Mouse (Mus musculus) lung, embryonic 14.5 days (tissue): ENCODE data around the gene Ern1. TPM values are rescaled to one million over a fixed set of nuclear protein-coding genes. Genes with fewer than 3 reads are reported as not detected.
"Not testable (repeated sequence)": the region's sequence is repeated elsewhere in the genome, so short reads cannot be mapped to it uniquely, and the experiment has no call there.

ENCODE experiments used
- ATAC-seq: fragments of 200-750 bp; cut with Nextera tagmentation; 2 replicates; pipeline ENCODE4 v1.8.0; 2017; ENCODE audit warnings: mild to moderate bottlenecking, moderate TSS enrichment, moderate library complexity; ENCODE audit not compliant: insufficient read depth
- DNase-seq: peaks from one replicate; pipeline ENCODE4 v3.0.0-alpha.2; 2015
- H3K27ac ChIP-seq: fragments of 300-500 bp; sonication (generic); 2 replicates; pipeline ENCODE4 v1.5.1; 2014; ENCODE audit warnings: low read depth, mild to moderate bottlenecking, moderate library complexity
- H3K27me3 ChIP-seq: fragments of 300-500 bp; sonication (generic); 2 replicates; pipeline ENCODE4 v1.6.1; 2014; ENCODE audit warnings: low read length, control low read depth; ENCODE audit not compliant: insufficient read depth
- H3K36me3 ChIP-seq: fragments of 300-500 bp; sonication (generic); 2 replicates; pipeline ENCODE4 v1.6.1; 2014; ENCODE audit warnings: control low read depth; ENCODE audit not compliant: insufficient read depth
- H3K4me1 ChIP-seq: fragments of 300-500 bp; sonication (generic); 2 replicates; pipeline ENCODE4 v1.6.1; 2014; ENCODE audit warnings: antibody characterized with exemption, control low read depth; ENCODE audit not compliant: insufficient read depth
- H3K4me2 ChIP-seq: fragments of 300-500 bp; sonication (generic); 2 replicates; pipeline ENCODE4 v1.6.1; 2014; ENCODE audit warnings: mild to moderate bottlenecking
- H3K4me3 ChIP-seq: fragments of 300-500 bp; sonication (generic); 2 replicates; pipeline ENCODE4 v1.5.1; 2014; ENCODE audit warnings: low read depth, low read length
- H3K9ac ChIP-seq: fragments of 300-500 bp; sonication (generic); 2 replicates; pipeline ENCODE4 v1.6.1; 2014
- H3K9me3 ChIP-seq: fragments of 300-500 bp; sonication (generic); 2 replicates; pipeline ENCODE4 v1.6.1; 2016; ENCODE audit warnings: low read depth, low read length, control low read depth
- CTCF ChIP-seq: IDR thresholded peaks from 2 replicates; pipeline ENCODE4 v1.5.1; 2016; ENCODE audit warnings: antibody characterized with exemption, low read depth
- WGBS: fragments of 180-500 bp; shearing (Covaris S2); extraction: QIAGEN DNeasy Blood & Tissue Kit; methylation state at CpG from one replicate; pipeline ENCODE4 v1.1.7; 2014; 5-methylcytosine and 5-hydroxymethylcytosine counted together
- polyA plus RNA-seq: library from polyadenylated mRNA; unstranded; fragments of >200 nt; fragmentation: Nextera tagmentation; extraction: Ambion mirVana; gene quantifications from 2 replicates; pipeline ENCODE4 v1.2.1, GENCODE M21; 2014

The Ern1 gene
- polyA plus RNA-seq, 1 experiment from 2014 or later: 8.6 TPM

DNA sequence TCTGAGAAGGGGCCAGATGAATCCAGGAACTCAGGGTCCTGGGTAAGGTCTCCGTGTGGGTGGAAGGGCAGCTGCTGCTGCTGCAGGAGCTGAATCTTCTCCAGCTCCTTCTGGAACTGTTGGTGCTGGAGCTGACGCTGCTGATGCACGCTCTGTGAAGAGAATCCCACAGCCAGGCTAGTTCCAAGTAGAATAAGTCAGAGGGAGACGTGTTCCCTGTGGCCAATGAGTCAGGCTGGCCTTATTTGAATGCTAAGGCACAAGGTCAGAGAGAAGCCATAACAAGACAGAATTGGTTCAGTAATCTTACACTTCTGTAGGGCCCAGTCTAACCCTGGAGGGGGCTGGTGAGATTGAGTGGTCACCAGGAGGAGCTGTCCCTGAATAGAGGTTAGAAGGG, 77.6 kb downstream of the Ern1 start:
- Histone ChIP-seq H3K4me1 (no peaks in the 10 kb centered on the region), H3K27ac (no peak overlapping the region), H3K9me3 (no peaks in the 10 kb centered on the region), H3K9ac (no peak overlapping the region), H3K4me3 (no peak overlapping the region), H3K4me2 (no peak overlapping the region), H3K36me3 (peaks cover 24% of the 10 kb centered on the region), H3K27me3 (no peaks in the 10 kb centered on the region)
- no peak for TF ChIP-seq CTCF
- ATAC-seq (no peak), DNase-seq (no peak)
- WGBS: 69% methylated on average over 4 of the region's 4 CpGs

- no peaks in the 10 kb centered on the region for H3K4me1 ChIP-seq
- H3K27ac ChIP-seq: no peak overlapping the region
- no peak for TF ChIP-seq CTCF
- ATAC-seq: no peak
- no peak overlapping the region for H3K4me2 ChIP-seq
- DNase-seq: no peak
- H3K9ac ChIP-seq: no peak overlapping the region
- no peaks in the 10 kb centered on the region for H3K27me3 ChIP-seq
- H3K9me3 ChIP-seq: no peaks in the 10 kb centered on the region
- peaks cover 25% of the 10 kb centered on the region for H3K36me3 ChIP-seq
- no peak overlapping the region for H3K4me3 ChIP-seq
- 92% methylated on average over 8 of the region's 8 CpGs for WGBS
Measured at GRCm38 (mm10) chr11:106398481-106398880, 89.2 kb downstream of the Ern1 start.

DNA sequence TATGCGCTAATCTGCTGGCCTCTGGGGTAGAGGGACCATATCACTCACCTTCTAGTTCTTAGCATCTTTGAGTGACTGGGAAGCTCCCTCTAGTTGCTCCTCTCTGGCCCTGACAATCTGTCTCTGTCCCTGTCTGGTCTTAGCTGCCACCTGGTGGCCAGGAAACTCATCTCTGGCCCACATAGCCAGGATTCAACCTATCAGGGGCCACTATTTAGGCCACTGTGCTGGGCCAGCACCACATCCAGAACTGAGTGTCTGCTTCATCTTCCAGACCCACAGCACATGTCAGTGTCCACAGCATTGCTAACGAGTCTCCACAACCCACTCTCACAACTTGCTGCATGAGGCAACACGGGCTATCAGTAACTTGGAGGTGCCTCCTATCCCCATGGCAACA, 90.0 kb downstream of the Ern1 start:
- no peak for ATAC-seq
- Histone ChIP-seq H3K9ac (no peak overlapping the region), H3K36me3 (peaks cover 17% of the 10 kb centered on the region), H3K4me1 (no peaks in the 10 kb centered on the region), H3K27me3 (no peaks in the 10 kb centered on the region), H3K27ac (no peak overlapping the region), H3K9me3 (no peaks in the 10 kb centered on the region), H3K4me3 (no peak overlapping the region), H3K4me2 (no peak overlapping the region)
- TF ChIP-seq CTCF: peak; percentile 38; the same call in 1 of the 2 replicates
- DNase-seq: peak; percentile 15
- 77% methylated on average over 3 of the region's 3 CpGs for WGBS

GRCm38 (mm10) chr11:106394055-106394454, 93.6 kb downstream of the Ern1 start:
- H3K27ac ChIP-seq, H3K4me3 ChIP-seq, H3K4me1 ChIP-seq, H3K4me2 ChIP-seq, ATAC-seq, H3K27me3 ChIP-seq, DNase-seq, H3K9me3 ChIP-seq, H3K9ac ChIP-seq: not testable (repeated sequence)
- 70% methylated on average over 2 of the region's 2 CpGs for WGBS
- peaks cover 12% of the 10 kb centered on the region for H3K36me3 ChIP-seq

DNA sequence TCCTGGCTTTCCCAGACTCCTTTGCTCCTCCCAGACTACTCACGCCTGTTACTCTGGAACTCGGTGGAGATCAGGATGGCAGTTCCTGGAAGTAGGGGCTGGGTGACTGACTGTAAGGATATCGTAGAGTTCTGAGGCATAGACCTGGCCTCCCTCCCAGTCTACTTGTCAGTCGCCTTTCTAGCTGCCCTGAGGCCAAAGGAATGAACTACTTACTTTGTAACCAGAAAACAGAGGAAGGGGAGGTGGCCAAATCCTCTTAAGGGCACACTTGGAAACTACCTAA, 94.4 kb downstream of the Ern1 start:
- no peak for TF ChIP-seq CTCF
- Histone ChIP-seq H3K27ac (no peak overlapping the region), H3K4me2 (no peak overlapping the region), H3K9me3 (no peaks in the 10 kb centered on the region), H3K36me3 (peaks cover 6% of the 10 kb centered on the region), H3K9ac (no peak overlapping the region), H3K4me1 (0 out of 2 replicates have a peak, but pooled peaks cover 3% of the 10 kb centered on the region), H3K27me3 (no peaks in the 10 kb centered on the region), H3K4me3 (no peak overlapping the region)
- no peak for DNase-seq
- ATAC-seq: no peak
- 59% methylated on average over 4 of the region's 4 CpGs for WGBS

DNA sequence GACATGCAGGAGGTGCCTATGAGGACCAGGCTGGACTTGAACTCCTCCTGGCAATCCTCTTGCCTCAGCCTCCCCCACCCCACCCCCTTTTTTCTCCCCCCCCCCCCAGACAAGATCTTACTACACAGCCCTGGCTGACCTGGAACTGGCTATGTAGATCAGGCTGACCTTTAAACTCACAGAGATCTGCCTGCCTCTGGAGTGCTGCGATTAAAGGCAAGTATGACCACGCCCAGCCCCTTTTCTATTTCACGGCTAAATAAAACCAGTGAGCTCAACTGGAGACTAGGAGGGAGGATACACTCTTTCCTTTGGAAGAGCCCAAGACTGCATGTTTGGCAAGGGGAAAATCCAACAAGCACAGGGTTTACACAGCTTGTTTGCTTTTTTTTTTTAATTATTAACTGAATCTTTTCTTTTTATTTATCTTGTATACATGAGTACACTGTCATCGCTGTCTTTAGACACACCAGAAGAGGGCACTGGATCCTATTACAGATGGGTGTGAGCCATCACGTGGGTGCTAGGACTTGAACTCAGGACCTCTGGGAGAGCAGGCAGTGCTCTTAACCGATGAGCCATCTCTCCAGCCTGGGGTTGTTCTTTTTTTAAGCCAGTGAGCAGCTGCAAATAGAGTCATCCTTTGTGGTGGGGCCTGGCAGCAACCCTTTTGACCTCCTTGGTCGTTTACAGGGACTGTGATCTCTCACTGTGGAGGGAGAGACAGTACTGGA, 94.9 kb downstream of the Ern1 start:
- DNase-seq (no peak), ATAC-seq (no peak)
- H3K4me1 ChIP-seq: 0 out of 2 replicates have a peak, but pooled peaks cover 3% of the 10 kb centered on the region
- no peak overlapping the region for H3K4me3 ChIP-seq
- H3K36me3 ChIP-seq: 0 out of 2 replicates have a peak, but pooled peaks cover 3% of the 10 kb centered on the region
- no peak for TF ChIP-seq CTCF
- H3K4me2 ChIP-seq: no peak overlapping the region
- H3K9ac ChIP-seq: no peak overlapping the region
- no peaks in the 10 kb centered on the region for H3K9me3 ChIP-seq
- no peaks in the 10 kb centered on the region for H3K27me3 ChIP-seq
- WGBS: 57% methylated on average over 7 of the region's 7 CpGs
- H3K27ac ChIP-seq: no peak overlapping the region

- TF ChIP-seq CTCF: peak; percentile 98
- H3K27me3 ChIP-seq: no peaks in the 10 kb centered on the region
- no peak overlapping the region for H3K4me3 ChIP-seq
- no peak overlapping the region for H3K27ac ChIP-seq
- no peaks in the 10 kb centered on the region for H3K9me3 ChIP-seq
- peak; percentile 67; the same call in 1 of the 2 replicates for ATAC-seq
- WGBS: 33% methylated on average over 6 of the region's 6 CpGs
- no peak overlapping the region for H3K4me2 ChIP-seq
- 0 out of 2 replicates have a peak, but pooled peaks cover 3% of the 10 kb centered on the region for H3K4me1 ChIP-seq
- peak; percentile 93 for DNase-seq
- no peak overlapping the region for H3K9ac ChIP-seq
- H3K36me3 ChIP-seq: no peaks in the 10 kb centered on the region
Measured at GRCm38 (mm10) chr11:106391546-106392188, 96.0 kb downstream of the Ern1 start.
